Mouse (Mus musculus): Measurements from ENCODE around the gene Izumo4.

DNA sequence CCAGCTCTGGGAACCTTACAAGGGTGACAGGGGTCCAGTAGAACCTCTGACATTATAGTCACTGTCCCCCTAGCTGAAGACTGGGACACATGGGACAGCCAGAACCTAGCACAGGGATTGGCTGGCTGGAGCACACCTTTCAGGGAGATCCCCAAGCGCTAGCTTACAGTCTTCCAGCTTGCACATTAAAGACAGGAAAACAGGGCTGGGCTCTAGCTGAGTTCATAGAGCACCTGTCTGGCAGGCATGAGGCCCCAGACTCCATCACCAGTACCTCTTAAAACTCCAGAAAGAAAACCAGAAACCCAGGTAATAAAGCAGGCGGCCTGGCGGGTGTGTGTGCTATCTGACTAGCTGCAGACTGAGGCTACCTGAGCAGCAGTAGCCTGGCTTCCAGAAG lies 28.3 kb upstream of the Izumo4 start:
- no peak for TF ChIP-seq CTCF (IDR thresholded peaks at IDR 0.05; ENCODE audit: low read depth, low read length)
- no peak for TF ChIP-seq POLR2A (IDR thresholded peaks at IDR 0.05; ENCODE audit: extremely low read depth, insufficient read depth, low read length)

Data from liver, adult 2 months (tissue).